Mouse (Mus musculus): Measurements from ENCODE around the gene Otub2.

Otub2 gene

GRCm38 (mm10) chr12:103388505-103389347 lies at the start of gene Otub2:
Gene Otub2, plus strand, starts transcription at chr12:103388682.
- peak; percentile 96 for DNase-seq (ENCODE audit: low read depth, low spot score)

- DNase-seq (ENCODE audit: low read depth, low spot score), result no peak
These were observed 47.3 kb upstream of the Otub2 start for GRCm38 (mm10) chr12:103341212-103341611.

- DNase-seq (ENCODE audit: low read depth, low spot score), result no peak
These were observed 45.0 kb upstream of the Otub2 start for GRCm38 (mm10) chr12:103343456-103343855.

- DNase-seq (ENCODE audit: low read depth, low spot score), result no peak
These were observed 43.5 kb upstream of the Otub2 start for GRCm38 (mm10) chr12:103344934-103345333.

GRCm38 (mm10) chr12:103346945-103347344 lies 41.5 kb upstream of the Otub2 start:
- DNase-seq (ENCODE audit: low read depth, low spot score), result no peak

GRCm38 (mm10) chr12:103347406-103347805 lies 41.1 kb upstream of the Otub2 start:
- DNase-seq (ENCODE audit: low read depth, low spot score), result no peak

GRCm38 (mm10) chr12:103348506-103348905 lies 40.0 kb upstream of the Otub2 start:
- peak; percentile 77 for DNase-seq (ENCODE audit: low read depth, low spot score)

- no peak for DNase-seq (ENCODE audit: low read depth, low spot score)
These were observed 35.7 kb upstream of the Otub2 start for GRCm38 (mm10) chr12:103352735-103353134.

- DNase-seq (ENCODE audit: low read depth, low spot score), result no peak
These were observed 34.9 kb upstream of the Otub2 start for GRCm38 (mm10) chr12:103353538-103353937.

- DNase-seq (ENCODE audit: low read depth, low spot score), result no peak
These were observed 32.6 kb upstream of the Otub2 start, which contains the start of gene Asb2 for GRCm38 (mm10) chr12:103355746-103356414. Gene Asb2, minus strand, starts transcription at chr12:103356001.

GRCm38 (mm10) chr12:103356415-103356748 lies 32.1 kb upstream of the Otub2 start:
- no peak for DNase-seq (ENCODE audit: low read depth, low spot score)

GRCm38 (mm10) chr12:103358216-103358615 lies 30.3 kb upstream of the Otub2 start:
- DNase-seq (ENCODE audit: low read depth, low spot score), result no peak

- no peak for DNase-seq (ENCODE audit: low read depth, low spot score)
These were observed 29.3 kb upstream of the Otub2 start for GRCm38 (mm10) chr12:103358951-103359801.

- DNase-seq (ENCODE audit: low read depth, low spot score), result no peak
These were observed 27.7 kb upstream of the Otub2 start for GRCm38 (mm10) chr12:103360812-103361211.

- no peak for DNase-seq (ENCODE audit: low read depth, low spot score)
These were observed 26.8 kb upstream of the Otub2 start for GRCm38 (mm10) chr12:103361539-103362307.

- no peak for DNase-seq (ENCODE audit: low read depth, low spot score)
These were observed 26.1 kb upstream of the Otub2 start for GRCm38 (mm10) chr12:103362336-103362735.

- DNase-seq (ENCODE audit: low read depth, low spot score), result no peak
These were observed 21.3 kb upstream of the Otub2 start for GRCm38 (mm10) chr12:103367171-103367570.

- peak; percentile 77 for DNase-seq (ENCODE audit: low read depth, low spot score)
These were observed 20.7 kb upstream of the Otub2 start for GRCm38 (mm10) chr12:103367620-103368325.

GRCm38 (mm10) chr12:103368326-103368669 lies 20.2 kb upstream of the Otub2 start:
- no peak for DNase-seq (ENCODE audit: low read depth, low spot score)

GRCm38 (mm10) chr12:103368777-103369176 lies 19.7 kb upstream of the Otub2 start:
- no peak for DNase-seq (ENCODE audit: low read depth, low spot score)

GRCm38 (mm10) chr12:103370861-103371260 lies 17.6 kb upstream of the Otub2 start:
- no peak for DNase-seq (ENCODE audit: low read depth, low spot score)

Measured in ES-CJ7 (cell line).